20 mouse cellular contexts compared by ENCODE assay signal in genomic region chr6:100133970-100134369, GRCm38 (mm10).
DNase-seq lines count a peak whose midpoint lies in the region; ATAC-seq and TF ChIP-seq lines count a peak whose summit lies in the region.
"Had no signal": no experiment of that assay in that cellular context is flagged by ENCODE, and none has a peak within 500 bp of the region (broad histone marks: within the 10 kb centered on the region; RNA-seq: fewer than 3 reads in every experiment).

No protein-coding gene starts in this region.

- ATAC-seq in heart, embryonic 13.5 days (ENCODE audit: extremely low read depth, insufficient number of reproducible peaks, low FRiP score, low TSS enrichment) = no peak
- ATAC-seq in midbrain, embryonic 13.5 days = peak; percentile 53
- peak; percentile 40; the same call in 1 of the 2 replicates for ATAC-seq in forebrain, postnatal 0 days
- no peak for ATAC-seq in lung, postnatal 0 days
- ATAC-seq: Patski had no signal

- no peak for TF ChIP-seq CTCF in brain, embryonic 14.5 days (IDR thresholded peaks at IDR 0.05; ENCODE audit: borderline replicate concordance, extremely low read depth, insufficient read depth, insufficient read length)
- peak; percentile 29 for TF ChIP-seq CTCF in forebrain, postnatal 0 days (IDR thresholded peaks at IDR 0.05; ENCODE audit: low read depth)
- no peak for TF ChIP-seq CTCF in lung, postnatal 0 days (IDR thresholded peaks at IDR 0.05)

- WGBS in heart, embryonic 13.5 days = 55% methylated on average over 9 of the region's 9 CpGs
- WGBS in midbrain, embryonic 13.5 days = 47% methylated on average over 9 of the region's 9 CpGs
- WGBS in midbrain, embryonic 10.5 days = 91% methylated on average over 9 of the region's 9 CpGs
- WGBS in forebrain, postnatal 0 days = 27% methylated on average over 9 of the region's 9 CpGs
- 74% methylated on average over 9 of the region's 9 CpGs for WGBS in lung, postnatal 0 days

- H3K4me1 ChIP-seq in heart, embryonic 13.5 days = peaks cover 21% of the 10 kb centered on the region
- H3K4me1 ChIP-seq in midbrain, embryonic 13.5 days (replicated peaks) = peaks cover 26% of the 10 kb centered on the region
- H3K4me1 ChIP-seq in midbrain, embryonic 10.5 days = peaks cover 12% of the 10 kb centered on the region
- no peaks in the 10 kb centered on the region for H3K4me1 ChIP-seq in forebrain, postnatal 0 days (ENCODE audit: insufficient read depth)
- no peaks in the 10 kb centered on the region for H3K4me1 ChIP-seq in lung, postnatal 0 days (ENCODE audit: insufficient read depth, low read depth, low read length)

- H3K9me3 ChIP-seq in heart, embryonic 13.5 days = no peaks in the 10 kb centered on the region
- H3K9me3 ChIP-seq in midbrain, embryonic 13.5 days = no peaks in the 10 kb centered on the region
- no peaks in the 10 kb centered on the region for H3K9me3 ChIP-seq in midbrain, embryonic 10.5 days (replicated peaks)
- H3K9me3 ChIP-seq in forebrain, postnatal 0 days (ENCODE audit: low read length) = no peaks in the 10 kb centered on the region
- H3K9me3 ChIP-seq in lung, postnatal 0 days (ENCODE audit: low read length) = no peaks in the 10 kb centered on the region
- H3K9me3 ChIP-seq: neural tube, embryonic 13.5 days had no signal

- H3K36me3 ChIP-seq in heart, embryonic 13.5 days = no peaks in the 10 kb centered on the region
- no peaks in the 10 kb centered on the region for H3K36me3 ChIP-seq in midbrain, embryonic 13.5 days
- H3K36me3 ChIP-seq in midbrain, embryonic 10.5 days = no peaks in the 10 kb centered on the region
- H3K36me3 ChIP-seq in forebrain, postnatal 0 days (ENCODE audit: insufficient read depth) = no peaks in the 10 kb centered on the region
- no peaks in the 10 kb centered on the region for H3K36me3 ChIP-seq in lung, postnatal 0 days (ENCODE audit: insufficient read depth, low read length)
- H3K36me3 ChIP-seq: neural tube, embryonic 13.5 days had no signal

- no peak for DNase-seq in heart, adult 11 months
- DNase-seq in midbrain, embryonic 10.5 days (ENCODE audit: low spot score) = no peak
- DNase-seq in brain, embryonic 14.5 days (ENCODE audit: low read depth) = peak; percentile 80
- no peak for DNase-seq in forebrain, postnatal 0 days
- DNase-seq in lung, postnatal 0 days (ENCODE audit: low spot score) = no peak
- DNase-seq: adrenal gland, postnatal 36 days; cerebellum, adult 11 months; gastrocnemius, postnatal 25 days; heart, postnatal 4 days; kidney, adult 8-10 months; kidney, postnatal 14 days; right cerebral cortex, postnatal 25 days; thymus, postnatal 14 days had no signal

- TF ChIP-seq POLR2A in brain, embryonic 14.5 days (IDR thresholded peaks at IDR 0.05; ENCODE audit: borderline replicate concordance, extremely low read depth, insufficient read depth, insufficient read length, poor library complexity, severe bottlenecking) = no peak

- no peak for TF ChIP-seq EP300 in lung, postnatal 0 days (IDR thresholded peaks at IDR 0.05)

- no peak overlapping the region for H3K9ac ChIP-seq in heart, embryonic 13.5 days
- H3K9ac ChIP-seq in midbrain, embryonic 13.5 days (replicated peaks) = no peak overlapping the region
- H3K9ac ChIP-seq in forebrain, postnatal 0 days = no peak overlapping the region
- no peak overlapping the region for H3K9ac ChIP-seq in lung, postnatal 0 days (replicated peaks; ENCODE audit: low read depth)

- no peak overlapping the region for H3K4me2 ChIP-seq in heart, embryonic 13.5 days
- no peak overlapping the region for H3K4me2 ChIP-seq in midbrain, embryonic 13.5 days (replicated peaks)
- H3K4me2 ChIP-seq in forebrain, postnatal 0 days (ENCODE audit: low read depth) = no peak overlapping the region
- H3K4me2 ChIP-seq in lung, postnatal 0 days (replicated peaks; ENCODE audit: low read depth, low read length) = no peak overlapping the region
- H3K4me2 ChIP-seq: midbrain, embryonic 11.5 days; neural tube, embryonic 13.5 days had no signal

- peaks cover 38% of the 10 kb centered on the region for H3K27me3 ChIP-seq in heart, embryonic 13.5 days (replicated peaks)
- H3K27me3 ChIP-seq in midbrain, embryonic 13.5 days = peaks cover 16% of the 10 kb centered on the region; the same call in 1 of the 2 replicates
- H3K27me3 ChIP-seq in midbrain, embryonic 10.5 days (ENCODE audit: low read depth, poor library complexity, severe bottlenecking) = peaks cover 52% of the 10 kb centered on the region
- H3K27me3 ChIP-seq in forebrain, postnatal 0 days (ENCODE audit: insufficient read depth, low read length) = no peaks in the 10 kb centered on the region
- no peaks in the 10 kb centered on the region for H3K27me3 ChIP-seq in lung, postnatal 0 days (replicated peaks; ENCODE audit: insufficient read depth, low read length)

- 0 out of 2 replicates have a peak overlapping the region, but pooled peaks have one; percentile 80 for H3K27ac ChIP-seq in heart, embryonic 13.5 days (replicated peaks)
- no peak overlapping the region for H3K27ac ChIP-seq in midbrain, embryonic 13.5 days
- no peak overlapping the region for H3K27ac ChIP-seq in midbrain, embryonic 10.5 days (replicated peaks)
- no peak overlapping the region for H3K27ac ChIP-seq in forebrain, postnatal 0 days (ENCODE audit: low read depth, low read length)
- H3K27ac ChIP-seq in lung, postnatal 0 days (ENCODE audit: low read length) = no peak overlapping the region
- H3K27ac ChIP-seq: macrophage; neural tube, embryonic 13.5 days had no signal

- H3K4me3 ChIP-seq in heart, embryonic 13.5 days = no peak overlapping the region
- no peak overlapping the region for H3K4me3 ChIP-seq in midbrain, embryonic 13.5 days (replicated peaks)
- no peak overlapping the region for H3K4me3 ChIP-seq in midbrain, embryonic 10.5 days
- H3K4me3 ChIP-seq in forebrain, postnatal 0 days (ENCODE audit: low read depth, low read length) = no peak overlapping the region
- H3K4me3 ChIP-seq in lung, postnatal 0 days (ENCODE audit: low read depth, low read length) = no peak overlapping the region
- H3K4me3 ChIP-seq: myocyte; neural tube, embryonic 13.5 days had no signal

Comparison
In these comparisons a context has a peak if more than half of its experiments do, and no peak if none do; other contexts are left out.
1. ATAC-seq: peak in midbrain, embryonic 13.5 days (single experiment) and forebrain, postnatal 0 days (single experiment); none in heart, embryonic 13.5 days (single experiment) and lung, postnatal 0 days (single experiment).